Mouse (Mus musculus): ENCODE data around the gene Fpr3.

- TF ChIP-seq CTCF (IDR thresholded peaks at IDR 0.05): no peak
- no peak for TF ChIP-seq EP300 (IDR thresholded peaks at IDR 0.05)
Observed at GRCm38 (mm10) chr17:17855064-17855838, 32.4 kb upstream of the Fpr3 start, which contains the start of gene Has1.
